Mouse (Mus musculus) intestine, embryonic 15.5 days (tissue): ENCODE data around the gene Sowaha. TPM values are rescaled to one million over a fixed set of nuclear protein-coding genes. Genes with fewer than 3 reads are reported as not detected.

Experiments used
- ATAC-seq: fragments of 200-750 bp; cut with Nextera tagmentation; 2 replicates; pipeline ENCODE4 v1.8.0; 2017; ENCODE audit warnings: moderate TSS enrichment, moderate library complexity
- H3K27ac ChIP-seq: fragments of 300-500 bp; sonication (generic); 2 replicates; pipeline ENCODE4 v1.5.1; 2015; ENCODE audit warnings: mild to moderate bottlenecking, inconsistent platforms
- H3K27me3 ChIP-seq: fragments of 300-500 bp; sonication (generic); replicated peaks from 2 replicates; pipeline ENCODE4 v1.6.1; 2015; ENCODE audit warnings: inconsistent platforms
- H3K36me3 ChIP-seq: fragments of 300-500 bp; sonication (generic); 2 replicates; pipeline ENCODE4 v1.6.1; 2015; ENCODE audit warnings: inconsistent platforms
- H3K4me1 ChIP-seq: fragments of 300-500 bp; sonication (generic); replicated peaks from 2 replicates; pipeline ENCODE4 v1.6.1; 2015; ENCODE audit warnings: inconsistent platforms
- H3K4me2 ChIP-seq: fragments of 300-500 bp; sonication (generic); replicated peaks from 2 replicates; pipeline ENCODE4 v1.6.1; 2015; ENCODE audit warnings: mild to moderate bottlenecking, inconsistent platforms
- H3K4me3 ChIP-seq: fragments of 300-500 bp; sonication (generic); replicated peaks from 2 replicates; pipeline ENCODE4 v1.5.1; 2015; ENCODE audit warnings: inconsistent platforms
- H3K9ac ChIP-seq: fragments of 300-500 bp; sonication (generic); 2 replicates; pipeline ENCODE4 v1.6.1; 2015; ENCODE audit warnings: inconsistent platforms
- H3K9me3 ChIP-seq: fragments of 300-500 bp; sonication (generic); 2 replicates; pipeline ENCODE4 v1.6.1; 2016; ENCODE audit warnings: inconsistent platforms
- WGBS: fragments of 180-500 bp; shearing (Covaris S2); methylation state at CpG from one replicate; pipeline ENCODE4 v1.1.7; 2015; 5-methylcytosine and 5-hydroxymethylcytosine counted together
- polyA plus RNA-seq: library from polyadenylated mRNA; unstranded; fragments of >200 nt; fragmentation: Nextera tagmentation; extraction: Ambion mirVana; gene quantifications from 2 replicates; pipeline ENCODE4 v1.2.1, GENCODE M21; 2015

Gene Sowaha
- polyA plus RNA-seq, 1 experiment from 2014 or later = 0.57 TPM

- Histone ChIP-seq H3K4me1 (peaks cover 30% of the 10 kb centered on the region), H3K9me3 (no peaks in the 10 kb centered on the region), H3K27me3 (no peaks in the 10 kb centered on the region), H3K4me3 (peak within 1 kb of the TSS; percentile 75), H3K4me2 (peak within 1 kb of the TSS; percentile 88), H3K36me3 (no peaks in the 10 kb centered on the region), H3K27ac (peak within 1 kb of the TSS; percentile 79), H3K9ac (peak within 1 kb of the TSS; percentile 69)
- peak; percentile 82 for ATAC-seq
- 6% methylated on average over 58 of the region's 79 CpGs for WGBS
These were observed 39.4 kb upstream of the Sowaha start, which contains the start of gene Sept8 for GRCm38 (mm10) chr11:53519207-53520121. TSS of gene Sept8 (plus strand) at chr11:53519257.

GRCm38 (mm10) chr11:53518759-53519158 lies 38.7 kb upstream of the Sowaha start:
- Histone ChIP-seq H3K36me3 (no peaks in the 10 kb centered on the region), H3K27ac (no peak overlapping the region), H3K27me3 (no peaks in the 10 kb centered on the region), H3K4me3 (no peak overlapping the region), H3K4me2 (peak overlapping the region; percentile 88), H3K4me1 (peaks cover 27% of the 10 kb centered on the region), H3K9ac (no peak overlapping the region), H3K9me3 (no peaks in the 10 kb centered on the region)
- no peak for ATAC-seq
- WGBS = 52% methylated on average over 5 of the region's 5 CpGs

GRCm38 (mm10) chr11:53516775-53517627 lies 36.9 kb upstream of the Sowaha start:
- no peaks in the 10 kb centered on the region for H3K9me3 ChIP-seq
- peak overlapping the region; percentile 27; the same call in 1 of the 2 replicates for H3K27ac ChIP-seq
- WGBS = 46% methylated on average over 8 of the region's 8 CpGs
- peaks cover 15% of the 10 kb centered on the region for H3K4me1 ChIP-seq
- H3K4me3 ChIP-seq = no peak overlapping the region
- no peak overlapping the region for H3K4me2 ChIP-seq
- H3K27me3 ChIP-seq = no peaks in the 10 kb centered on the region
- H3K9ac ChIP-seq = no peak overlapping the region
- no peak for ATAC-seq
- no peaks in the 10 kb centered on the region for H3K36me3 ChIP-seq

DNA sequence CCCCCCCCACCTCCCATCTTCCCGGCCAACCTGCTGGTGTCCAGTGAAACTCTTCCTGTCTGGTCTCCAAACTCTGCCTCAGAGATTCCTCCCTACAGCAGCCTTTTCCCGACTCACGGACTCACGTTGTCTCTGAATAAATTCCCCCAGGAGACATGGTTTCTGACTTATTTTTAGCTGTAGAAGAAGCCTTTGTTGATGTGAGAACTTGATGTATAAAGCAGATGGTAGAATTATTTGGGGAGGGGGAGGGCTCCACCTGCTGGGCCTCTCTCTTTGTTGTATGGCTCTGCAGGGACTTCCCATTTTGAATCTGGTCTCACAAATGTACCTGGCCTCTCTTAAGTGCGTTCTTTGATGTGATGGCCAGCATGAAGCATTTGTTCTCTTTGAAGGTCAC lies 30.3 kb upstream of the Sowaha start:
- WGBS = 52% methylated on average over 5 of the region's 5 CpGs

GRCm38 (mm10) chr11:53508591-53508990 lies 28.5 kb upstream of the Sowaha start:
- no peak for ATAC-seq
- WGBS = 58% methylated on average over 3 of the region's 3 CpGs

More for the DNA sequence above, 30.3 kb upstream of the Sowaha start:
- H3K4me2 ChIP-seq = no peak overlapping the region
- H3K9ac ChIP-seq = no peak overlapping the region
- no peak for ATAC-seq
- no peak overlapping the region for H3K27ac ChIP-seq
- no peaks in the 10 kb centered on the region for H3K9me3 ChIP-seq
- H3K4me3 ChIP-seq = no peak overlapping the region
- H3K4me1 ChIP-seq = no peaks in the 10 kb centered on the region
- no peaks in the 10 kb centered on the region for H3K27me3 ChIP-seq
- no peaks in the 10 kb centered on the region for H3K36me3 ChIP-seq

DNA sequence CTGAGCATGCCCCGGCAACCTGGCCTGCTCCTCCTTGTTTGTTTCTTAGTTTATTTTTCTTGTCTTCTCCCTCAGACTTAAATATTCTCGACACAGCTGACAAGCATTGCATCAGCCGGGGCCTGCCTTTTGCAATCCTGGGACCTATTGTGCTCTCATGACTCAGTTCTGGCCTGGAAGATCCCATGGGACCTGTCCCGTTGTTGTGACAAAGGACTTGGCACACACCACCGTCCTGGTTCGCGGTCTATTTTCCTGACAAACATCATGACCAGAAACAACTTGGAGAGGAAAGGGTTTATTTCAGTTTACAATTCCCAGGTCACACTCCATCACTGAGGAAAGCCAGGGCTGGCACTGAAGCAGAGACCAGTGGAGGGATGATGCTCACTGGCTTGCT lies 28.1 kb upstream of the Sowaha start:
- H3K36me3 ChIP-seq = no peaks in the 10 kb centered on the region
- H3K4me2 ChIP-seq = no peak overlapping the region
- 65% methylated on average over 7 of the region's 7 CpGs for WGBS
- H3K27ac ChIP-seq = no peak overlapping the region
- H3K9me3 ChIP-seq = no peaks in the 10 kb centered on the region
- H3K4me1 ChIP-seq = no peaks in the 10 kb centered on the region
- no peak overlapping the region for H3K9ac ChIP-seq
- no peak for ATAC-seq
- no peaks in the 10 kb centered on the region for H3K27me3 ChIP-seq
- H3K4me3 ChIP-seq = no peak overlapping the region

More at GRCm38 (mm10) chr11:53508591-53508990, 28.5 kb upstream of the Sowaha start:
- Histone ChIP-seq H3K36me3 (no peaks in the 10 kb centered on the region), H3K9ac (no peak overlapping the region), H3K4me2 (no peak overlapping the region), H3K27ac (no peak overlapping the region), H3K4me1 (no peaks in the 10 kb centered on the region), H3K4me3 (no peak overlapping the region), H3K27me3 (no peaks in the 10 kb centered on the region), H3K9me3 (no peaks in the 10 kb centered on the region)

- Histone ChIP-seq H3K4me2 (no peak overlapping the region), H3K9me3 (no peaks in the 10 kb centered on the region), H3K27me3 (no peaks in the 10 kb centered on the region), H3K36me3 (no peaks in the 10 kb centered on the region), H3K4me3 (no peak overlapping the region), H3K27ac (no peak overlapping the region), H3K9ac (no peak overlapping the region), H3K4me1 (no peaks in the 10 kb centered on the region)
- no peak for ATAC-seq
- WGBS = 81% methylated on average over 9 of the region's 9 CpGs
These were observed 27.2 kb upstream of the Sowaha start for GRCm38 (mm10) chr11:53507098-53507805.

- Histone ChIP-seq H3K9ac (no peak overlapping the region), H3K36me3 (no peaks in the 10 kb centered on the region), H3K27me3 (0 out of 2 replicates have a peak, but pooled peaks cover under 1% of the 10 kb centered on the region), H3K27ac (no peak overlapping the region), H3K4me1 (no peaks in the 10 kb centered on the region), H3K9me3 (no peaks in the 10 kb centered on the region), H3K4me2 (no peak overlapping the region), H3K4me3 (no peak overlapping the region)
- WGBS = 83% methylated on average over 5 of the region's 5 CpGs
- no peak for ATAC-seq
These were observed 25.1 kb upstream of the Sowaha start for GRCm38 (mm10) chr11:53505026-53505663.

- Histone ChIP-seq H3K4me3 (no peak overlapping the region), H3K4me1 (no peaks in the 10 kb centered on the region), H3K27me3 (0 out of 2 replicates have a peak, but pooled peaks cover 2% of the 10 kb centered on the region), H3K9ac (no peak overlapping the region), H3K27ac (no peak overlapping the region), H3K36me3 (no peaks in the 10 kb centered on the region), H3K4me2 (no peak overlapping the region), H3K9me3 (no peaks in the 10 kb centered on the region)
- 82% methylated on average over 8 of the region's 8 CpGs for WGBS
- ATAC-seq = no peak
These were observed 24.3 kb upstream of the Sowaha start for GRCm38 (mm10) chr11:53504376-53504775.

GRCm38 (mm10) chr11:53503738-53504137 lies 23.7 kb upstream of the Sowaha start:
- no peaks in the 10 kb centered on the region for H3K9me3 ChIP-seq
- H3K36me3 ChIP-seq = no peaks in the 10 kb centered on the region
- no peak overlapping the region for H3K27ac ChIP-seq
- 81% methylated on average over 5 of the region's 5 CpGs for WGBS
- H3K4me2 ChIP-seq = no peak overlapping the region
- no peak overlapping the region for H3K4me3 ChIP-seq
- 0 out of 2 replicates have a peak, but pooled peaks cover 2% of the 10 kb centered on the region for H3K27me3 ChIP-seq
- H3K4me1 ChIP-seq = no peaks in the 10 kb centered on the region
- ATAC-seq = no peak
- no peak overlapping the region for H3K9ac ChIP-seq

DNA sequence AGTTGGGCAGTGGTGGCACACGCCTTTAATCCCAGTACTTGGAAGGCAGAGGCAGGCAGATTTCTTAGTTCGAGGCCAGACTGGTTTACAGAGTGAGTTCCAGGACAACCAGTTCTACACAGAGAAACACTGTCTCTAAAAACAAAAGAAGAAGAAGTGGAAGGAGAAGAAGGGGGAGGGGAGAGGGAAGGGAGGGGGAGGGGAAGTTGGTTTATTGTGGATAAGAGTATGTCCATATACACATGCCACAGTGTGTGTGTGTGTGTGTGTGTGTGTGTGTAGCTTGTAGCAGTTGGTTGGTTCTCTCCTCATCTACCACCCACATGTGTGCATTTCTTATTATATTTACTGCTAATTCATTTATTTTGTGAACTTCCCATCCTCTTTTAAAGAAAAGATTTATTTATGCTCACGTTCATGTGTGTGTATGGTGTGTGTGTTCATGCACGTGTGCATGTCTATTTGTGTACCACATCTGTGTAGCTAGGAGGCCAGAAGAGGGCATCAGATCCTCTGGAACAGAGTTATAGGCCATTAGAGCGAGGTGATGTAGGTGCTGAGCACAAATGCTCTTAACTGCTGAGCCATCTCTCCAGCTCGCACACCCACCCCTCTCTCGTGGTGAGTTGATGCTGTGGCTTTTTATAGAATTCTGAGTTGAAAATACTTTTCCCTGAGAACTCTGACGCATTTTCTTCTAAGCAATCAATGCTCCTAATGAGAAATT lies 22.1 kb upstream of the Sowaha start:
- Histone ChIP-seq H3K9me3 (no peaks in the 10 kb centered on the region), H3K4me1 (no peaks in the 10 kb centered on the region), H3K4me3 (no peak overlapping the region), H3K36me3 (no peaks in the 10 kb centered on the region), H3K27ac (no peak overlapping the region), H3K4me2 (no peak overlapping the region), H3K9ac (no peak overlapping the region), H3K27me3 (0 out of 2 replicates have a peak, but pooled peaks cover 2% of the 10 kb centered on the region)
- no peak for ATAC-seq
- WGBS = 77% methylated on average over 8 of the region's 8 CpGs
